Mouse (Mus musculus): Measurements from ENCODE around the gene Arl3. TPM values are rescaled to one million over a fixed set of nuclear protein-coding genes. Genes with fewer than 3 reads are reported as not detected.
A peak's percentile ranks its signal among the peaks of the same experiment; 100 is the strongest.

Arl3 gene
- total and polyA plus RNA-seq, 2 experiments from 2014 or later: 98.1 to 202 TPM

GRCm38 (mm10) chr19:46619001-46619400 is 46.0 kb upstream of the Arl3 start:
- no peaks in the 10 kb centered on the region for H3K9me3 ChIP-seq (ENCODE audit: low read length)
- H3K4me3 ChIP-seq (ENCODE audit: low read depth, low read length): no peak overlapping the region
- peaks cover 6% of the 10 kb centered on the region for H3K36me3 ChIP-seq (ENCODE audit: insufficient read depth)
- no peak for TF ChIP-seq CTCF (IDR thresholded peaks at IDR 0.05; ENCODE audit: low read depth)
- H3K27ac ChIP-seq (ENCODE audit: low read depth, low read length): 0 out of 2 replicates have a peak overlapping the region, but pooled peaks have one; percentile 4
- no peak for DNase-seq
- no peak for ATAC-seq
- no peak overlapping the region for H3K9ac ChIP-seq
- H3K4me1 ChIP-seq (ENCODE audit: insufficient read depth): peaks cover 25% of the 10 kb centered on the region; the same call in 1 of the 2 replicates
- WGBS: 75% methylated on average over 19 of the region's 19 CpGs
- no peaks in the 10 kb centered on the region for H3K27me3 ChIP-seq (ENCODE audit: insufficient read depth, low read length)
- no peak overlapping the region for H3K4me2 ChIP-seq (ENCODE audit: low read depth)

GRCm38 (mm10) chr19:46618322-46618721 is 45.3 kb upstream of the Arl3 start:
- 0 out of 2 replicates have a peak overlapping the region, but pooled peaks have one; percentile 1 for H3K27ac ChIP-seq (ENCODE audit: low read depth, low read length)
- no peaks in the 10 kb centered on the region for H3K27me3 ChIP-seq (ENCODE audit: insufficient read depth, low read length)
- no peak overlapping the region for H3K9ac ChIP-seq
- H3K4me1 ChIP-seq (ENCODE audit: insufficient read depth): peaks cover 22% of the 10 kb centered on the region; the same call in 1 of the 2 replicates
- ATAC-seq (peak; percentile 23; the same call in 1 of the 2 replicates), DNase-seq (no peak)
- H3K36me3 ChIP-seq (ENCODE audit: insufficient read depth): peaks cover 12% of the 10 kb centered on the region
- 33% methylated on average over 9 of the region's 9 CpGs for WGBS
- no peak overlapping the region for H3K4me2 ChIP-seq (ENCODE audit: low read depth)
- H3K9me3 ChIP-seq (ENCODE audit: low read length): no peaks in the 10 kb centered on the region
- H3K4me3 ChIP-seq (ENCODE audit: low read depth, low read length): no peak overlapping the region
- no peak for TF ChIP-seq CTCF (IDR thresholded peaks at IDR 0.05; ENCODE audit: low read depth)

GRCm38 (mm10) chr19:46617361-46617760 is 44.4 kb upstream of the Arl3 start:
- ATAC-seq (no peak), DNase-seq (no peak)
- no peak for TF ChIP-seq CTCF (IDR thresholded peaks at IDR 0.05; ENCODE audit: low read depth)
- H3K4me2 ChIP-seq (ENCODE audit: low read depth): no peak overlapping the region
- WGBS: 90% methylated on average over 8 of the region's 8 CpGs
- no peak overlapping the region for H3K4me3 ChIP-seq (ENCODE audit: low read depth, low read length)
- H3K9ac ChIP-seq: no peak overlapping the region
- H3K27me3 ChIP-seq (ENCODE audit: insufficient read depth, low read length): no peaks in the 10 kb centered on the region
- H3K4me1 ChIP-seq (ENCODE audit: insufficient read depth): peaks cover 16% of the 10 kb centered on the region; the same call in 1 of the 2 replicates
- peaks cover 12% of the 10 kb centered on the region for H3K36me3 ChIP-seq (ENCODE audit: insufficient read depth)
- no peak overlapping the region for H3K27ac ChIP-seq (ENCODE audit: low read depth, low read length)
- H3K9me3 ChIP-seq (ENCODE audit: low read length): no peaks in the 10 kb centered on the region

GRCm38 (mm10) chr19:46616378-46616777 is 43.4 kb upstream of the Arl3 start:
- no peak overlapping the region for H3K4me2 ChIP-seq (ENCODE audit: low read depth)
- no peak overlapping the region for H3K27ac ChIP-seq (ENCODE audit: low read depth, low read length)
- peaks cover 12% of the 10 kb centered on the region for H3K36me3 ChIP-seq (ENCODE audit: insufficient read depth)
- TF ChIP-seq CTCF (IDR thresholded peaks at IDR 0.05; ENCODE audit: low read depth): no peak
- DNase-seq: no peak
- H3K9ac ChIP-seq: no peak overlapping the region
- 92% methylated on average over 11 of the region's 11 CpGs for WGBS
- H3K4me3 ChIP-seq (ENCODE audit: low read depth, low read length): no peak overlapping the region
- H3K4me1 ChIP-seq (ENCODE audit: insufficient read depth): peaks cover 10% of the 10 kb centered on the region; the same call in 1 of the 2 replicates
- ATAC-seq: no peak
- H3K27me3 ChIP-seq (ENCODE audit: insufficient read depth, low read length): no peaks in the 10 kb centered on the region
- H3K9me3 ChIP-seq (ENCODE audit: low read length): no peaks in the 10 kb centered on the region

- TF ChIP-seq CTCF (IDR thresholded peaks at IDR 0.05; ENCODE audit: low read depth): no peak
- no peaks in the 10 kb centered on the region for H3K4me1 ChIP-seq (ENCODE audit: insufficient read depth)
- H3K4me3 ChIP-seq (ENCODE audit: low read depth, low read length): no peak overlapping the region
- H3K27ac ChIP-seq (ENCODE audit: low read depth, low read length): no peak overlapping the region
- H3K36me3 ChIP-seq (ENCODE audit: insufficient read depth): peaks cover 29% of the 10 kb centered on the region
- no peaks in the 10 kb centered on the region for H3K9me3 ChIP-seq (ENCODE audit: low read length)
- DNase-seq: no peak
- no peak overlapping the region for H3K9ac ChIP-seq
- no peak for ATAC-seq
- no peak overlapping the region for H3K4me2 ChIP-seq (ENCODE audit: low read depth)
- 97% methylated on average over 7 of the region's 7 CpGs for WGBS
- H3K27me3 ChIP-seq (ENCODE audit: insufficient read depth, low read length): no peaks in the 10 kb centered on the region
These were observed 35.2 kb upstream of the Arl3 start for GRCm38 (mm10) chr19:46608158-46608557.

GRCm38 (mm10) chr19:46607424-46607823 is 34.4 kb upstream of the Arl3 start:
- no peak for ATAC-seq
- Histone ChIP-seq H3K4me3 (ENCODE audit: low read depth, low read length) (no peak overlapping the region), H3K27me3 (ENCODE audit: insufficient read depth, low read length) (no peaks in the 10 kb centered on the region), H3K9me3 (ENCODE audit: low read length) (no peaks in the 10 kb centered on the region), H3K36me3 (ENCODE audit: insufficient read depth) (peaks cover 33% of the 10 kb centered on the region), H3K4me2 (ENCODE audit: low read depth) (no peak overlapping the region), H3K27ac (ENCODE audit: low read depth, low read length) (no peak overlapping the region), H3K4me1 (ENCODE audit: insufficient read depth) (no peaks in the 10 kb centered on the region), H3K9ac (no peak overlapping the region)
- TF ChIP-seq CTCF (IDR thresholded peaks at IDR 0.05; ENCODE audit: low read depth): peak; percentile 58
- 70% methylated on average over 7 of the region's 7 CpGs for WGBS
- DNase-seq: no peak

- Histone ChIP-seq H3K4me2 (ENCODE audit: low read depth) (no peak overlapping the region), H3K36me3 (ENCODE audit: insufficient read depth) (peaks cover 33% of the 10 kb centered on the region), H3K9ac (no peak overlapping the region), H3K4me1 (ENCODE audit: insufficient read depth) (no peaks in the 10 kb centered on the region), H3K9me3 (ENCODE audit: low read length) (no peaks in the 10 kb centered on the region), H3K27ac (ENCODE audit: low read depth, low read length) (no peak overlapping the region), H3K27me3 (ENCODE audit: insufficient read depth, low read length) (no peaks in the 10 kb centered on the region), H3K4me3 (ENCODE audit: low read depth, low read length) (no peak overlapping the region)
- ATAC-seq: no peak
- DNase-seq: no peak
- WGBS: 95% methylated on average over 13 of the region's 13 CpGs
- no peak for TF ChIP-seq CTCF (IDR thresholded peaks at IDR 0.05; ENCODE audit: low read depth)
These were observed 33.7 kb upstream of the Arl3 start for GRCm38 (mm10) chr19:46606718-46607117.

Measured in forebrain, postnatal 0 days (tissue).